Mouse (Mus musculus) frontal cortex, adult 2 months (tissue): ENCODE results near the gene Ahctf1. TPM values are rescaled to one million over a fixed set of nuclear protein-coding genes. Genes with fewer than 3 reads are reported as not detected.
"Not testable (repeated sequence)": the region's sequence is repeated elsewhere in the genome, so short reads cannot be mapped to it uniquely, and the experiment has no call there.

Experiments
- DNase-seq, 2 experiments: peaks; one replicate each; pipeline ENCODE4 v3.0.0; 2022; ENCODE audit warnings: low spot score in 1 of 2; ENCODE audit errors: extremely low spot score in 1 of 2
- polyA plus RNA-seq: library from polyadenylated mRNA; depleted of rRNA; stranded (reverse); fragments of >200 nt; gene quantifications from 2 replicates; pipeline ENCODE4 v1.2.3, GENCODE M21; 2012; rRNA removed

Gene Ahctf1
- polyA plus RNA-seq, 1 experiment = 32.8 TPM

GRCm38 (mm10) chr1:179715786-179716185 lies 87.7 kb downstream of the Ahctf1 start:
- DNase-seq = no peak

GRCm38 (mm10) chr1:179715289-179715688 lies 88.2 kb downstream of the Ahctf1 start:
- DNase-seq = not testable (repeated sequence)

- no peak for DNase-seq
These were observed 90.1 kb downstream of the Ahctf1 start for GRCm38 (mm10) chr1:179713367-179713766.

- DNase-seq = no peak
These were observed 90.8 kb downstream of the Ahctf1 start for GRCm38 (mm10) chr1:179712658-179713057.

GRCm38 (mm10) chr1:179710739-179711138 lies 92.7 kb downstream of the Ahctf1 start:
- DNase-seq = no peak

- peak; percentile 78 to 85 for DNase-seq
These were observed 94.1 kb downstream of the Ahctf1 start for GRCm38 (mm10) chr1:179709390-179709789.

GRCm38 (mm10) chr1:179705154-179705553 lies 98.3 kb downstream of the Ahctf1 start:
- DNase-seq = peak; percentile 28 to 73

- DNase-seq = no peak
These were observed 99.3 kb downstream of the Ahctf1 start for GRCm38 (mm10) chr1:179704150-179704549.

Other genes with a start within 250 kb of the Ahctf1 start
- gene Sccpdh, start 135.5 kb downstream of the Ahctf1 start, polyA plus RNA-seq = 76.6 and 90.6 TPM in 2 replicates
- 0.04 and 0.12 TPM in 2 replicates for gene Kif28, start 58.4 kb downstream of the Ahctf1 start, polyA plus RNA-seq
- not detected in 2 replicates for gene Gm10518, start 304 bp downstream of the Ahctf1 start, polyA plus RNA-seq
- 118 and 133 TPM in 2 replicates for gene Cdc42bpa, start 156.8 kb upstream of the Ahctf1 start, polyA plus RNA-seq